Mouse (Mus musculus) urinary bladder, postnatal 25 days (tissue): Measurements from ENCODE around the gene Rabep1.
A peak's percentile ranks its signal among the peaks of the same experiment; 100 is the strongest.
"Not testable (repeated sequence)": the region's sequence is repeated elsewhere in the genome, so short reads cannot be mapped to it uniquely, and the experiment has no call there.

Source experiments
- DNase-seq: peaks from one replicate; pipeline ENCODE4 v3.0.0; 2022; ENCODE audit warnings: low spot score

Gene Rabep1

GRCm38 (mm10) chr11:70897680-70898079, 53.1 kb downstream of the Rabep1 start:
- no peak for DNase-seq

- not testable (repeated sequence) for DNase-seq
These were observed 53.6 kb downstream of the Rabep1 start for GRCm38 (mm10) chr11:70898182-70898581.

GRCm38 (mm10) chr11:70906681-70907080, 62.1 kb downstream of the Rabep1 start:
- no peak for DNase-seq

GRCm38 (mm10) chr11:70911323-70911722, 66.7 kb downstream of the Rabep1 start:
- no peak for DNase-seq

GRCm38 (mm10) chr11:70911920-70912319, 67.3 kb downstream of the Rabep1 start:
- DNase-seq = no peak

GRCm38 (mm10) chr11:70917896-70918295, 73.3 kb downstream of the Rabep1 start:
- no peak for DNase-seq

- no peak for DNase-seq
These were observed 74.9 kb downstream of the Rabep1 start for GRCm38 (mm10) chr11:70919524-70919923.

GRCm38 (mm10) chr11:70931461-70931860, 86.9 kb downstream of the Rabep1 start:
- DNase-seq = no peak

GRCm38 (mm10) chr11:70935316-70935715, 90.7 kb downstream of the Rabep1 start:
- no peak for DNase-seq

GRCm38 (mm10) chr11:70942596-70942995, 98.0 kb downstream of the Rabep1 start:
- no peak for DNase-seq

GRCm38 (mm10) chr11:70943651-70944050, 99.1 kb downstream of the Rabep1 start:
- DNase-seq = no peak

GRCm38 (mm10) chr11:70944935-70945817, 100.6 kb downstream of the Rabep1 start:
- DNase-seq = no peak

GRCm38 (mm10) chr11:70954711-70955110, 110.1 kb downstream of the Rabep1 start:
- no peak for DNase-seq

GRCm38 (mm10) chr11:70960786-70961554, 116.4 kb downstream of the Rabep1 start:
- DNase-seq = no peak

GRCm38 (mm10) chr11:70964222-70964907, 119.8 kb downstream of the Rabep1 start:
- DNase-seq = no peak

- DNase-seq = no peak
These were observed 124.8 kb downstream of the Rabep1 start for GRCm38 (mm10) chr11:70969271-70969794.

- peak; percentile 78 for DNase-seq
These were observed 125.4 kb downstream of the Rabep1 start, which contains the start of the genes Nup88 and Rpain for GRCm38 (mm10) chr11:70969821-70970559. TSS of gene Nup88 (minus strand) at chr11:70969973. TSS of gene Rpain (plus strand) at chr11:70970213.

- no peak for DNase-seq
These were observed 126.3 kb downstream of the Rabep1 start for GRCm38 (mm10) chr11:70970560-70971540.

GRCm38 (mm10) chr11:70972586-70972985, 128.0 kb downstream of the Rabep1 start:
- no peak for DNase-seq

- DNase-seq = no peak
These were observed 129.4 kb downstream of the Rabep1 start for GRCm38 (mm10) chr11:70973947-70974346.
